ENCODE assay signal across 19 mouse cellular contexts in the genomic region with DNA sequence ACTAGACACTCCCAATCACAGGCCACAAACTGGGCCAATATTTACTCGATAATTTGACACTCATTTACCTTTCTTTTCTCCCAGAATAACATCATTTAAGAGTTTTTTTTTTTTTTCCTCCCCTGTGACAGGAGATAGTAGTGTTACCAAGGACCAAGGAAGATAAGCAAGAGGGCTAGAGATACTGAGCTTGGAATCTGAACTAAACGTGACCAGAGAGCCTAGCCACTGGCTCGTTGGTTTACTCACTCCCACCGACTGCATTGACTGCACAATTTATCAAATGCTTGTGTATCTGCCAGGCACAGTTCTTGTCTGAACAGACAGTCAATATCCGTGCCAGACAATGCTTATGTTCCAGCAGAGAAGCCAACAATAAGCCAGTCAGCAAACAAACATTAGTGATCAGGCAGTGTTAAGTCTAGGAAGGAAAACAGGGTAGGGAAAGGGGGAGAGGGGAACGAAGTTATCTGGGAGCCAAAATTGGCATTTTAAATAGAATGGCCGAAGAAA.
DNase-seq lines count a peak whose midpoint lies in the region; ATAC-seq and TF ChIP-seq lines count a peak whose summit lies in the region.
"Had no signal": no experiment of that assay in that cellular context is flagged by ENCODE, and none has a peak within 500 bp of the region (broad histone marks: within the 10 kb centered on the region; RNA-seq: fewer than 3 reads in every experiment).

No protein-coding gene starts in this region.

- no peak for DNase-seq in heart, adult 9 months (ENCODE audit: low spot score in 2 of 2)
- DNase-seq in hindbrain, postnatal 0 days (ENCODE audit: low spot score) = peak; percentile 31
- no peak for DNase-seq in hindbrain, embryonic 11.5 days (ENCODE audit: low spot score)
- DNase-seq in stomach, postnatal 0 days (ENCODE audit: low spot score) = no peak
- no peak for DNase-seq in spleen, adult 12 weeks (ENCODE audit: low spot score)
- DNase-seq: adrenal gland, postnatal 25 days; cerebellum, adult 2 months; gastrocnemius, postnatal 25 days; heart, postnatal 14 days; midbrain, embryonic 14.5 days had no signal

- no peaks in the 10 kb centered on the region for H3K27me3 ChIP-seq in heart, embryonic 11.5 days (ENCODE audit: control insufficient read depth, insufficient read depth, low read length)
- no peaks in the 10 kb centered on the region for H3K27me3 ChIP-seq in hindbrain, postnatal 0 days (ENCODE audit: insufficient read depth, low read length)
- H3K27me3 ChIP-seq in hindbrain, embryonic 11.5 days (ENCODE audit: control insufficient read depth, insufficient read depth, low read length) = no peaks in the 10 kb centered on the region
- H3K27me3 ChIP-seq in stomach, embryonic 14.5 days (ENCODE audit: control insufficient read depth, insufficient read depth, low read length) = no peaks in the 10 kb centered on the region
- no peaks in the 10 kb centered on the region for H3K27me3 ChIP-seq in stomach, postnatal 0 days (ENCODE audit: control insufficient read depth, insufficient read depth, low read length)
- H3K27me3 ChIP-seq: embryonic facial prominence, embryonic 12.5 days; intestine, embryonic 15.5 days; kidney, embryonic 15.5 days; limb, embryonic 15.5 days; Patski had no signal

- no peak overlapping the region for H3K9ac ChIP-seq in heart, embryonic 11.5 days (ENCODE audit: low read depth, low read length)
- no peak overlapping the region for H3K9ac ChIP-seq in hindbrain, postnatal 0 days (replicated peaks; ENCODE audit: low read length)
- H3K9ac ChIP-seq in hindbrain, embryonic 11.5 days (ENCODE audit: low read depth, low read length) = no peak overlapping the region
- H3K9ac ChIP-seq in stomach, embryonic 14.5 days (replicated peaks; ENCODE audit: low read depth, low read length) = no peak overlapping the region
- no peak overlapping the region for H3K9ac ChIP-seq in stomach, postnatal 0 days (ENCODE audit: low read length)
- H3K9ac ChIP-seq: embryonic facial prominence, embryonic 12.5 days; intestine, embryonic 15.5 days; kidney, embryonic 15.5 days; limb, embryonic 15.5 days had no signal

- H3K36me3 ChIP-seq in heart, embryonic 11.5 days (ENCODE audit: control insufficient read depth, insufficient read depth, low read length) = no peaks in the 10 kb centered on the region
- H3K36me3 ChIP-seq in hindbrain, postnatal 0 days (ENCODE audit: insufficient read depth, low read length) = no peaks in the 10 kb centered on the region
- H3K36me3 ChIP-seq in hindbrain, embryonic 11.5 days (ENCODE audit: control insufficient read depth, insufficient read depth, low read length) = no peaks in the 10 kb centered on the region
- H3K36me3 ChIP-seq in stomach, embryonic 14.5 days (ENCODE audit: control insufficient read depth, insufficient read depth, low read length) = no peaks in the 10 kb centered on the region
- no peaks in the 10 kb centered on the region for H3K36me3 ChIP-seq in stomach, postnatal 0 days (ENCODE audit: control insufficient read depth, insufficient read depth, low read length)
- H3K36me3 ChIP-seq: embryonic facial prominence, embryonic 12.5 days; intestine, embryonic 15.5 days; kidney, embryonic 15.5 days; limb, embryonic 15.5 days had no signal

- no peak for ATAC-seq in heart, embryonic 11.5 days (replicated peaks; ENCODE audit: insufficient number of reproducible peaks, low FRiP score, low TSS enrichment)
- no peak for ATAC-seq in hindbrain, postnatal 0 days
- ATAC-seq in hindbrain, embryonic 11.5 days (ENCODE audit: low FRiP score) = no peak
- ATAC-seq in stomach, embryonic 14.5 days (ENCODE audit: insufficient number of reproducible peaks, insufficient read depth, low FRiP score, low read depth) = 0 out of 2 replicates have a peak, but pooled peaks have one; percentile 43
- ATAC-seq in stomach, postnatal 0 days (ENCODE audit: low FRiP score, low TSS enrichment) = no peak
- ATAC-seq: activated CD4-positive, CD25-positive, alpha-beta regulatory T cell, adult 4 months; intestine, embryonic 15.5 days; Patski had no signal

- H3K4me2 ChIP-seq in heart, embryonic 11.5 days = no peak overlapping the region
- no peak overlapping the region for H3K4me2 ChIP-seq in hindbrain, postnatal 0 days (ENCODE audit: low read depth, low read length)
- no peak overlapping the region for H3K4me2 ChIP-seq in hindbrain, embryonic 11.5 days (replicated peaks; ENCODE audit: low read depth, low read length)
- no peak overlapping the region for H3K4me2 ChIP-seq in stomach, embryonic 14.5 days (replicated peaks; ENCODE audit: low read depth, low read length)
- no peak overlapping the region for H3K4me2 ChIP-seq in stomach, postnatal 0 days (replicated peaks; ENCODE audit: low read depth)
- H3K4me2 ChIP-seq: embryonic facial prominence, embryonic 12.5 days; intestine, embryonic 15.5 days; kidney, embryonic 15.5 days; limb, embryonic 15.5 days had no signal

- peaks cover 8% of the 10 kb centered on the region for H3K4me1 ChIP-seq in heart, embryonic 11.5 days (ENCODE audit: control insufficient read depth, insufficient read depth, low read length)
- no peaks in the 10 kb centered on the region; the same call in 1 of the 2 replicates for H3K4me1 ChIP-seq in hindbrain, postnatal 0 days (ENCODE audit: insufficient read depth, low read length)
- no peaks in the 10 kb centered on the region for H3K4me1 ChIP-seq in hindbrain, embryonic 11.5 days (replicated peaks; ENCODE audit: control insufficient read depth, insufficient read depth, low read length)
- peaks cover 26% of the 10 kb centered on the region for H3K4me1 ChIP-seq in stomach, embryonic 14.5 days (ENCODE audit: control insufficient read depth, insufficient read depth, low read length)
- no peaks in the 10 kb centered on the region for H3K4me1 ChIP-seq in stomach, postnatal 0 days (replicated peaks; ENCODE audit: control insufficient read depth, insufficient read depth)

- no peak overlapping the region for H3K4me3 ChIP-seq in heart, embryonic 11.5 days (ENCODE audit: low read depth, low read length)
- no peak overlapping the region for H3K4me3 ChIP-seq in hindbrain, postnatal 0 days (ENCODE audit: low read length)
- no peak overlapping the region for H3K4me3 ChIP-seq in hindbrain, embryonic 11.5 days (ENCODE audit: low read depth, low read length)
- H3K4me3 ChIP-seq in stomach, embryonic 14.5 days (ENCODE audit: low read depth, low read length) = no peak overlapping the region
- H3K4me3 ChIP-seq in stomach, postnatal 0 days (ENCODE audit: low read depth, low read length) = no peak overlapping the region
- H3K4me3 ChIP-seq: embryonic facial prominence, embryonic 12.5 days; intestine, embryonic 15.5 days; kidney, embryonic 15.5 days; limb, embryonic 15.5 days had no signal

- 9% methylated on average over 7 of the region's 7 CpGs for WGBS in heart, embryonic 11.5 days (ENCODE audit: insufficient replicate concordance)
- WGBS in hindbrain, postnatal 0 days = 29% methylated on average over 7 of the region's 7 CpGs
- WGBS in hindbrain, embryonic 11.5 days = 55% methylated on average over 7 of the region's 7 CpGs
- WGBS in stomach, embryonic 14.5 days = 24% methylated on average over 7 of the region's 7 CpGs
- 21% methylated on average over 7 of the region's 7 CpGs for WGBS in stomach, postnatal 0 days

- peak overlapping the region; percentile 2; the same call in 1 of the 2 replicates for H3K27ac ChIP-seq in heart, embryonic 11.5 days (ENCODE audit: low read depth, low read length)
- H3K27ac ChIP-seq in hindbrain, postnatal 0 days = no peak overlapping the region
- no peak overlapping the region for H3K27ac ChIP-seq in hindbrain, embryonic 11.5 days (ENCODE audit: low read depth, low read length)
- no peak overlapping the region for H3K27ac ChIP-seq in stomach, embryonic 14.5 days (ENCODE audit: low read length)
- H3K27ac ChIP-seq in stomach, postnatal 0 days (replicated peaks) = no peak overlapping the region
- H3K27ac ChIP-seq: embryonic facial prominence, embryonic 12.5 days; intestine, embryonic 15.5 days; kidney, embryonic 15.5 days; limb, embryonic 15.5 days; macrophage had no signal

- H3K9me3 ChIP-seq in heart, embryonic 11.5 days (replicated peaks; ENCODE audit: control insufficient read depth, low read length) = no peaks in the 10 kb centered on the region
- no peaks in the 10 kb centered on the region for H3K9me3 ChIP-seq in hindbrain, postnatal 0 days (ENCODE audit: low read length)
- H3K9me3 ChIP-seq in hindbrain, embryonic 11.5 days (ENCODE audit: control insufficient read depth, low read length) = no peaks in the 10 kb centered on the region
- no peaks in the 10 kb centered on the region for H3K9me3 ChIP-seq in stomach, embryonic 14.5 days (ENCODE audit: control insufficient read depth, low read depth, low read length)
- no peaks in the 10 kb centered on the region for H3K9me3 ChIP-seq in stomach, postnatal 0 days (ENCODE audit: control insufficient read depth, low read length)
- H3K9me3 ChIP-seq: embryonic facial prominence, embryonic 12.5 days; intestine, embryonic 15.5 days; kidney, embryonic 15.5 days; limb, embryonic 15.5 days had no signal

- TF ChIP-seq EP300 in stomach, postnatal 0 days (optimal IDR thresholded peaks at IDR 0.05) = no peak

- TF ChIP-seq CTCF in hindbrain, postnatal 0 days (IDR thresholded peaks at IDR 0.05; ENCODE audit: low read depth) = no peak
- TF ChIP-seq CTCF in stomach, postnatal 0 days (IDR thresholded peaks at IDR 0.05; ENCODE audit: low read depth) = no peak
